Mouse (Mus musculus): ENCODE data around the gene Stk19. TPM values are rescaled to one million over a fixed set of nuclear protein-coding genes. Genes with fewer than 3 reads are reported as not detected.
A peak's percentile ranks its signal among the peaks of the same experiment; 100 is the strongest.

Stk19 gene
- 37.0 and 47.5 TPM in 2 replicates for polyA plus RNA-seq (2012; rRNA removed)

GRCm38 (mm10) chr17:34836856-34837221 is at the start of gene Stk19, which contains the start of gene Dxo:
Gene Stk19 (minus strand): TSS chr17:34836945.
Gene Dxo (plus strand): TSS chr17:34837019.
- DNase-seq (ENCODE audit: low spot score) = peak; percentile 88

DNA sequence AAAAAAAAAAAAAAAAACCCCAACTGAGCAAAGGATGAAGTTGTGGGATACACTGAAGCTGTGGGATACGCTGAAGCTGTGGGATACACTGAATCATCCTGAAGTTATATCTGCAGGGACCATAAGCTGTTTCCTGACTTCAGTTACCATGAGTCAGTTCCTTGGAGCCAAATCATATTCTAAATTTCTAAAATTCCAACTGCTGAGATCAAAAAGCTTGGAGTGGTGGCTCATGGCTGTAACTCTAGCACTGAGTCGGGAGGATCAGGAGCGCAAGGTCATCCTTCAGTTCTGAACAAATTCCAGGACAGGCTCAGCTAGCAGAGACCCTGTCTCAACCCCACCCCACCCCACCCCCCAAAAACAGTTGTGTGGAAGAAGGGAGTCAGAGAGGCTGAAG is 48.9 kb upstream of the Stk19 start:
- DNase-seq (ENCODE audit: low spot score) = no peak

DNA sequence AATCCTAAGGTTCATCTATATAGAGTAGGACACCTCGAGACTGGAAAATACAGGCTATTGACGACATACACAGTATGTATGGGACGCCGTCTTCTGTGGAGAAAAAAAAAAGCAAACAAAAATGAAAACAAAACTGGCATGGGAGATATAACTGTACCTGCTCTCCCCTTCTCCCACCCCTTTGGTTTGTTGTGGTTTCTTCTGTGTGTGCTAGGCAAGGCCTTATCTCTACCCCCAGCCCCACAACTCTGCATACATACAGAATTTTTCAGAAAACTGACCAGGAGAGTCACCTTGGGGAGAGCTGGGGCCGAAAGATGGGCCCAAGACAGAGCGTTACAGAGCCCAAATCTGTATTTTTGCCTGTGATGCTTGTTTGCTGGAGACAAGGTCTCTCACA is 48.0 kb upstream of the Stk19 start:
- DNase-seq (ENCODE audit: low spot score) = no peak

- no peak for DNase-seq (ENCODE audit: low spot score)
Measured at GRCm38 (mm10) chr17:34883332-34883731, 46.6 kb upstream of the Stk19 start.

DNA sequence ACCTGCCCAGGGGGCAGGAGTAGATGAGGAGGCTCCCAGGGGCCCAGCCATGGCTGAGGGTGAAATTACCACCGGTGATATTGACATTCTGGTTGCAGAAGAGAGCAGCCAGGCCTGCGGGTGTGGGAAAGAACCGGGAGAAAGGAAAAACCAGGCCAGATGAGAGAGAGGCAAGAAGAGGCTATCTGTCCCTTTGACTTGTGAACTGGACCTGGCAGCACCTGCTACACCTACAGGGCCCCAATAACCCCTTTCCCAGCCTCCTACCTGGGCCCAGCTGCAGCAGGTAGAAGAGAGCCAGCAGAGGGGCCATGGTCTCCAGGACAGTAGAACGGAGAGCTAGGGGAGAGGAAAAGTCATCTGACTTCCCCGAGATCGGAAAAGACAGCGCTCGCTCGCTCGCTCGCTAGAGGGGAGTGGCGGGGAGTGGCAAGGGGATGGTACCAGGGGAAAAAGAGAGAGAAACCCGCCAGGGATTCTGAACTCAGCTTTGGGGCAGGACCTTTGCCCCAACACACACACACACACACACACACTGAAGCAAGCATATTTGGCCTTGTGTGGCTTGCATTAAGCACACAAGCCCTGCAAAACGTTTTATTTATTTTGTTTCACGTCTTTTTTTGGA is 45.1 kb upstream of the Stk19 start, which contains the start of gene Gm20547:
TSS of gene Gm20547 (minus strand) at position 360 of the 628 bp plus-strand sequence.
- no peak for DNase-seq (ENCODE audit: low spot score)

DNA sequence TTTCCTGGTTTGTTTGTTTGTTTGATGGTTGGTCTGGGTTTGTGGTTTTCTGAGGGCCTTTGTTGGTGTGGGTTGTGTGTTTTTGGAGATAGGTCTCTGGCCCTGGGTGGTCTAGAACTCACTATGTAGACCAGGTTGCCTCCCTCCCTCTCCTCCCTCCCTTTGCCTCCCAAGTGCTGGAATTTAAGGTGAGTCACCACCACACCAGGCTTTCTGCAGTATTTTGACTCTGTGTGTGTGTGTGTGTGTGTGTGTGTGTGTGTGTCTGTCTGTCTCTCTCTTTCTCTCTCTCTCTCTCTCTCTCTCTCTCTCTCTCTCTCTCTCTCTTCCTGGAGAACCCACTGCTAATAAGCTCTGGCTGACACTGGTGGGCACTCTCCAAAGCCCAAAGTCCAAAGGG is 44.4 kb upstream of the Stk19 start:
- DNase-seq (ENCODE audit: low spot score) = no peak

DNA sequence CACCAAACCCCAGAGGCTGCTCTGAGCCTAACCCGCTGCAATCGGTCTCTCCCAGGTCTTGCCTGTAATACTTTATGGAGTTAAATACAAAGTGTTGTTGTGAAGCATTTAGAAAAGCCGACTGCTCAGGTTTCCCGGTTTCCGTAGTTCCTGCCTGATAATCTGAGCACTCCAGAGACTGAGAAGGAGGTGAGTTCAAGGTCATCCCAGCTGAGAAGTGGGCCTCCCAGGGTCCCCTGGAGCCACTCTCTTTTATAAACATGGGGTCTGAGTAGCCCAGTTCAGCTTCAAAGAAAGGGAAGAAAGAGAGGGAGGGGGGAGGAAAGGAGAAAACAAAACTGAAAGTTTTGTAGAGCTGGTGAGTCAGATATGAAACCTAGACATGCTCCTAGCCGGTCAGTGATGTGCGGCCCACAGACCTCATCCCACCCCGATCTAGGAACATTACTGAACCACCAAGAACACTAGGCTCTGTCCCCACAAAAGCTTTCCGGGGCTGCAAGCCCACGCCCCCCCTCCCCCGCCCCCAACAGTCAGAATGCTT is 42.7 kb upstream of the Stk19 start, which contains the start of gene Zbtb12:
TSS of gene Zbtb12 (plus strand) at position 148 of the 544 bp plus-strand sequence.
- no peak for DNase-seq (ENCODE audit: low spot score)

DNA sequence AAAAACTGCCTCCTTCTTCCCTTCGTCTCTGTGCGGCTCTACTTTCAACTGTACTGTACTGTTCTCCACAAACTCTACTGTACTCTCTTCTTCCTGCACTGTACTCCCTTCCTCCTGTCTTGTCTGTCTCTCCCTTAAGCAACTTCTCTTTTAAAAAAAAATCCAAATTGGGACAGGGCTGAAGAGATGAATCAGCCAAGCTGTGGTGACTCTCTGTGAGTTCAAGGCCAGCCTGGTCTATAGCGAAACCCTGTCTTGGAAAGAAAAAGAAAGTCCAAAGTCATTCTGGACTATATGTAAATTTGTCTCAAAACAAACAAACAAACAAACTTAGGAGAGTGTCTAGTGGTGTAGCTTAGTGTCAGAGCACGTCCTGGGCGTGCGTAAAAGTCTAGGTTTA is 37.6 kb upstream of the Stk19 start:
- DNase-seq (ENCODE audit: low spot score) = no peak

DNA sequence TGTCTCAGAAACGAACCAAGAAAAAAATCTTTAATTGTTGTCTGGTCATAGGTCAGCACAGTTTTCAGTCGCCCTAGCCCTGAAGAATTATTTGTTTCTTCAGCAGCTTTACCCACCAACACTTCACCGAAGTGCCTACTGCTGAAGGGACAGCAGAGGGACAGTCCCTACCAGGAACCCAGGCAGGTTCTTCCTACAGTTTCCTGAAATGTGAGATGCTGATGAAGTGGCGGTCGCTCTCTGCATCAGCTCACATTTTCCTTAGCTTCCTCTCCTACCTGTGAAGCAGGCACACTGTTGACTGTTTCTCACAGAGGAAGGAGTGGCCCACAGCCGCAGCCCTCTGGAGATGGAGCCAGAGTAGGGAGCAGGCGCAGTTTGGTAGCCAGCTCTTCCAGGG is 29.2 kb upstream of the Stk19 start:
- no peak for DNase-seq (ENCODE audit: low spot score)

DNA sequence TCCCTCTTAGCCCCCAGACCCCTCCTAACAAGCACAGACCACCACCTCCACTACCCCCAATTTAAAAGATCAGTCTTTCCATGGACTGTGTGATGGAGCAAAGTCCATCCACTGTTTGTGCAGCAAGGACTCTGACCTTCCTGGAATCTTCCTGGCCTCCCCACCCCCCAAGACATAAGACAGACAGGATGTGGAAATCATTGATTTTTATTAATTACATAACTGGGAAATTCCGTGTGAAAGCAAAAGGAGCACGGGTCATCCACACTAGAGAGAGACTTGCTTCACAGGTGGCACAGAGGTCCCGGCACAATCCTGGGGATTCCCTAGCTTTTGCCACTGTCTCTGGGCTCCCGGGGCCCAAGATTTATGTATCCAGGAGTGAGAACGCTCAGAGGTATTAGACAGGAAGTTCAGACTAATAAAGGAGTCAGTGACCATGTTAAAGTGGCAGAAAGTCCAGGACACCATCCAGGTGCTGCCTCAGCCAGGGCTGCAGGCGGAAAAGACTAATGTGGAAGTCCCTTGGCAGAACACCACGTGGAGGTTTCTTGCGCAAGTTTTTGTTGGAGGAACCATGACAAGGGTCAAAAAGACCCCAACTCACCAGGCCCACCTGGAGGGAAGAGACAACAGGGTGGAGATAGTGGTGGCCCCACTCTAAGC is 25.8 kb upstream of the Stk19 start, which contains the start of gene Cfb:
TSS of gene Cfb (minus strand) at position 103 of the 666 bp plus-strand sequence.
- DNase-seq (ENCODE audit: low spot score) = no peak

GRCm38 (mm10) chr17:34861704-34862415 is 25.1 kb upstream of the Stk19 start:
- no peak for DNase-seq (ENCODE audit: low spot score)

DNA sequence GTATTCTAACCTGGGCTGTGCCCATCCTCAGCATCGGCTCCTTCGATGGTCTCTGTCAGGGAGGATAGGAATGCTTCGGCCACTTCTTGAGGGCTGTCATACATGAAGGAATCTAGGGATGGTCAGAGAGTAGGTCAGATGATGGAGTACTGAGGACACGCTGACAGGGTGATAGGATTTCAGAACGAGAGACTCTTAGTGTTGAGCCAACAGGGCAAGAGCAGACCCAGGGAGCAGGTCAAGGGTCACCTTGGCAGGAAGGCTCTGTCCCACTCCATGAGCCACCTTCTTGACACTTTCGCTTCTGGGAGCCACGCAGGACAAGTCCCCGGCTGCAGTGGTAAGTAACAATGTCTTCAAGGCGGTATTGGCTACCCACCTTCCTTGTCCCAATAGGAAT is 23.8 kb upstream of the Stk19 start:
- DNase-seq (ENCODE audit: low spot score) = no peak

DNA sequence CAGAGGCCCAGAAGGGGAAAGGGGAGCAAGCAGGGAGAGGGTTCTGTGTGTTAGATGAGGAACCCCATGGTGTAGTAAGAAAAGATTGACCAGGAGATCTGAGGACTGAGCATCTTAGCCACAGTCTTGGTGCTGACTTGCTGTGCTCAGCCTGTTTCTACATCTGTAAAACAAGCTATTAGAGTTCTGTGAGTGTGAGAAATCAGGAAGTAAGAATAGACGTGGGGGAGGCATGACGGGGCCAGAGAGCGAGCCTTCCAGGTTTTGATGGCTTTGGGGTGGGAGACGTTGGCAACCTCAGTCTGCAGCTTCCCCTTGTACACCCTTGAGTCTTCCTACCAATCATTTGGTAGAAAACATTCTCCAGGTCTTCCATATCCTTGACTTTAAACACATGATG is 21.9 kb upstream of the Stk19 start:
- no peak for DNase-seq (ENCODE audit: low spot score)

DNA sequence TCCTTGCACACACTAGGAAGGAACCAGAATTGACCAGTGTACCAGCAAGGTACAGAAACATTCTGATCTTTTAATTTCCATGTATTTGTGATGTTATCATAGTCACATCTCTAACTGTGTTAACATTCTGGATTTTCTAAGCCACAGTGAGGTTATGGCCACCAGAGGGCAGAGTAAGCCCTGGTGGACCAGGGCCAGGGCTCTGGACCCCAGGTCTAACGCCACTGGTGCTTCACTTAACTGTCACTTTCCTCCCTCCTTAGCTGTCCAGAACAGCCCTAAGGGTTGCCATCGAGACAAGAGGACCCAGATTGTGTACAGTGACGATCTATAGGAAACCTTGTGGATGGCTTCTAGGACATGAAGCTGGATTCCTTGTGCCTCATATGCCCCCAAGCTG is 19.1 kb upstream of the Stk19 start:
- DNase-seq (ENCODE audit: low spot score) = no peak

DNA sequence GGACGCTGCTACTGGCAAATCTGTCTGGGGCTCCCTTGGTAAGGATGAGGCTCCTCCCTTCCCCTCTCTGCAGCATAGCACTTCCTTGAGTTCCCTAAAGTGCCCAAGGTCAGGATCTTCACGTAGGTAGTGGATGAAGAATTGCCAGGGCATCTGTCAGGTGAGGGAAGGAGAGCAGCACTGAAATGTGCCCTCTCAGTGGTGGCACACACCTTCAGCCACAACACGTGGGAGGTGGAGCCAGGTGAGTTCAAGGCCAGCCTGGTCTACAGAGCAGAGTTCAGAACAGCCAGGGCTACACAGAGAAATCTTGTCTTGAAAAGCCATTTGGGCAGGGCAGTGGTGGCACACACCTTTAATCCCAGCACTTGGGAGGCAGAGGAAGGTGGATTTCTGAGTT is 18.0 kb upstream of the Stk19 start:
- no peak for DNase-seq (ENCODE audit: low spot score)

GRCm38 (mm10) chr17:34853511-34853910 is 16.8 kb upstream of the Stk19 start:
- DNase-seq (ENCODE audit: low spot score) = no peak

DNA sequence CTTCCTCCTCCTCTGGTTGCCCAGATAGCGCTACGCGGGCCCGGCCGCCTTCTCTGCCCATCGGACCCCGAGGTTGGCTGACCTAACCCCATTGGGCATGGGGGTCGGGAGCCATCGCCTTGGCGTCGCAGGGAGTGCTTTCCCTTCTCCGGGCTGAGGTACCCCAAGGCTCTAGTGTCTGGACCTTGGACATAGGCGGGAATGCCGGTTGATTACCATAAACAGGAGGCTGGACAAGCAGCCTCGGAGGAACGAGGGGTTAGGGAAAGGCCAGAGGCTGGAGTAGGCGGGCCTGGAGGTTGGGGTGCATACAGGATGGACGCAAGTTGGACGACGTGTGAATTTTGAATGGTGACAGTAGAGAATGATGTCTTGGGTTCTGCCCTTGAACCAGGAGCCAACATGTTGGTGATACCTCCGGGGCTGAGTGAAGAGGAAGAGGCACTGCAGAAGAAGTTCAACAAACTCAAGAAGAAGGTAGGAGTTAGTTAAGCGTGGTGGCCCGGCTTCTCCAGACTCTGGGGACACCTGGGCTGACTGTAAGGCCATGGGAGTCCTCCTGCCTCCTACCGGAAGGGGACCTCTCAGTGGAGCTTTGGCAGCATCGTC is 13.9 kb upstream of the Stk19 start:
- no peak for DNase-seq (ENCODE audit: low spot score)

DNA sequence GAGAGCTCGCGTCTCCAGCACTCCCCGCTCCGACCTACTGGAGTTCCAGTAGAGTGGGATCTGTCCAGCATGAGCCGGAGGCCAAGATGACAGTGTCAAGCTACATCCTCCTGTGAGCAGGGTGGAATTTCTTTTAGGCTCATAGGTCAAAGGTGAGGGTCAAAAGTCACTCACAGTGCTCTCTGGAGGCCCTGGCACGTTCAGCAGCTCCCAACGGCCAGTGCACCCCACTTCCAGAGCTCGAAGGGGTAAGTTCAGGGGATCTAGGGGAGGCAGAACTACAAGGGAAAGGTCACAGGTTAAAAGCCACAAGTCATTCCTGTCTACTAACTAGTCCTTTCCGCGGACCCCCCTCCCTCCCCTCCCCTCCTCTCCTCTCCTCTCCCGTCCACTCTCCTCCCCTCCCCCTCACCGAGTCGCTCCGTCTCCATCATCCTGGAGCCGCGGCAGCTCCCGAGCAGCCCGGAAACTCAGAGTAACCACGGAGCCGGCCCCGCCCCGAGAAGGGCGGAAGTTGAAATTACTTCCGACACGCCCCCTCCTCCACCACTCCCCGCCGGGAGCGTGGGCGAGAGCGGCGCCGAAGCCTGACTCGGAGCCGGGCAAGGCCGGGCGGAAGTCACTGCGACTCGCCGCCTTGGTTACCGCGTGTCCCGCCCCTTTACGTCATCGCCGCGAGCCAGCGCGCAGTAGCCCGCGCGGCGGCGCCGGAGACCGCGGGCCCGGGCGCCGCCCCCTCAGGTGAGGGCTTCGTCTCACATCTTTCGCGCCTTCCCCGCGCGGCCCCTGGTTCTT is 13.2 kb upstream of the Stk19 start, which contains the start of the genes Skiv2l and Nelfe:
TSS of gene Skiv2l (minus strand) at position 489 of the 795 bp plus-strand sequence.
TSS of gene Nelfe (plus strand) at position 670 of the 795 bp plus-strand sequence.
- peak; percentile 91 for DNase-seq (ENCODE audit: low spot score)

- DNase-seq (ENCODE audit: low spot score) = no peak
Measured at GRCm38 (mm10) chr17:34847615-34848014, 10.9 kb upstream of the Stk19 start.

GRCm38 (mm10) chr17:34847192-34847591 is 10.4 kb upstream of the Stk19 start:
- DNase-seq (ENCODE audit: low spot score) = no peak

DNA sequence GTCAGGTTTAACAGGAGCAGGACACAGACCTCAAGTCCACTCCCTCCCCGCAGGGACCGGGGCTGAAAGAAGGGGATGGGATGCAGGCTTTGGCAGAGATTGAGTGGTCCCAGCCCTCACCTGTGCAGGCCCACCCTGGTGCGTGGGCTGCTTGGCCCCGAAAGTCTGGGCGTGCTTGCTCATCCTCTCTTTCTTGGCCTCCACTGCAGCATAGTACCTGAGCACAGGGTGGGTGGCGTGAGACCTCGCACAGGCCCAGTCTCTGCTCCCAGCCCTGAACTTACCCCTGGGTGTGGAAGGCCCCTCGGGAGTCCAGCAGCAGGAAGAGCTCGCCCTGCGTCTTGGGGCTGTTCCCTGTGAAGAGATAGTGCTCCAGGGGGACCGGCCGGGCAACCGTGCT is 8.1 kb upstream of the Stk19 start:
- DNase-seq (ENCODE audit: low spot score) = no peak

All from urinary bladder, adult 2 months (tissue).